Mouse (Mus musculus) thymus, postnatal 36 days (tissue): ENCODE results near the gene Hoxa5.

Experiments used
- DNase-seq, 2 experiments: peaks; one replicate each; pipeline ENCODE4 v3.0.0; 2022; ENCODE audit warnings: mixed read lengths in 2 of 2

Gene Hoxa5

GRCm38 (mm10) chr6:52204050-52204752, at the start of gene Hoxa5:
Gene Hoxa5 (minus strand): TSS chr6:52204587.
- no peak for DNase-seq

- DNase-seq, result no peak
Observed at GRCm38 (mm10) chr6:52253511-52254500, 49.4 kb upstream of the Hoxa5 start.

- DNase-seq, result no peak
Observed at GRCm38 (mm10) chr6:52252775-52253376, 48.5 kb upstream of the Hoxa5 start.

- no peak for DNase-seq
Observed at GRCm38 (mm10) chr6:52252016-52252774, 47.8 kb upstream of the Hoxa5 start.

- DNase-seq, result no peak
Observed at GRCm38 (mm10) chr6:52251177-52251879, 46.9 kb upstream of the Hoxa5 start.

GRCm38 (mm10) chr6:52249826-52250225, 45.4 kb upstream of the Hoxa5 start:
- DNase-seq, result no peak

- DNase-seq, result no peak
Observed at GRCm38 (mm10) chr6:52249415-52249738, 45.0 kb upstream of the Hoxa5 start.

- no peak for DNase-seq
Observed at GRCm38 (mm10) chr6:52248638-52249414, 44.4 kb upstream of the Hoxa5 start.

- DNase-seq, result no peak
Observed at GRCm38 (mm10) chr6:52247766-52248637, 43.6 kb upstream of the Hoxa5 start.

GRCm38 (mm10) chr6:52246916-52247315, 42.5 kb upstream of the Hoxa5 start:
- DNase-seq, result no peak

- DNase-seq, result no peak
Observed at GRCm38 (mm10) chr6:52246403-52246803, 42.0 kb upstream of the Hoxa5 start.

- no peak for DNase-seq
Observed at GRCm38 (mm10) chr6:52245757-52246142, 41.4 kb upstream of the Hoxa5 start, which contains the start of gene Hoxa11. Gene Hoxa11 (minus strand): TSS chr6:52245810.

- no peak for DNase-seq
Observed at GRCm38 (mm10) chr6:52245040-52245756, 40.8 kb upstream of the Hoxa5 start.

GRCm38 (mm10) chr6:52244471-52245039, 40.2 kb upstream of the Hoxa5 start:
- no peak for DNase-seq

- no peak for DNase-seq
Observed at GRCm38 (mm10) chr6:52243681-52244121, 39.3 kb upstream of the Hoxa5 start.

- DNase-seq, result no peak
Observed at GRCm38 (mm10) chr6:52242801-52243332, 38.5 kb upstream of the Hoxa5 start.

GRCm38 (mm10) chr6:52241001-52241621, 36.7 kb upstream of the Hoxa5 start:
- no peak for DNase-seq

GRCm38 (mm10) chr6:52240389-52241000, 36.1 kb upstream of the Hoxa5 start, which contains the start of gene Hoxa10:
Gene Hoxa10 (minus strand): TSS chr6:52240854.
- DNase-seq, result peak; percentile 75 to 78
